In genomic region chr6:28749224-28749623, GRCm38 (mm10) we compare ENCODE assay signal across 13 mouse cellular contexts.
"Had no signal": no experiment of that assay in that cellular context is flagged by ENCODE, and none has a peak within 500 bp of the region (broad histone marks: within the 10 kb centered on the region; RNA-seq: fewer than 3 reads in every experiment).

No protein-coding gene starts in this region.

- H3K27ac ChIP-seq: limb, embryonic 15.5 days; liver, embryonic 12.5 days; midbrain, embryonic 10.5 days; neural tube, embryonic 12.5 days had no signal

- H3K4me2 ChIP-seq: limb, embryonic 15.5 days; liver, embryonic 12.5 days; lung, embryonic 14.5 days; neural tube, embryonic 12.5 days had no signal

- ATAC-seq: liver, embryonic 12.5 days had no signal

- H3K9ac ChIP-seq: limb, embryonic 15.5 days; liver, embryonic 12.5 days; lung, embryonic 14.5 days; neural tube, embryonic 12.5 days had no signal

- DNase-seq: kidney, adult 8-10 months; kidney, postnatal 10 days; lung, embryonic 14.5 days; lung, postnatal 10 days; lung, postnatal 4 days; midbrain, embryonic 14.5 days; thymus, adult 18-20 months; thymus, postnatal 14 days had no signal

- H3K27me3 ChIP-seq: limb, embryonic 15.5 days; liver, embryonic 12.5 days; neural tube, embryonic 12.5 days had no signal

- H3K9me3 ChIP-seq: limb, embryonic 15.5 days; liver, embryonic 12.5 days; midbrain, embryonic 10.5 days; neural tube, embryonic 12.5 days had no signal

- H3K4me3 ChIP-seq: limb, embryonic 15.5 days; liver, embryonic 12.5 days; midbrain, embryonic 10.5 days; myocyte; neural tube, embryonic 12.5 days had no signal
